19 mouse cellular contexts compared by ENCODE assay signal in the genomic region with DNA sequence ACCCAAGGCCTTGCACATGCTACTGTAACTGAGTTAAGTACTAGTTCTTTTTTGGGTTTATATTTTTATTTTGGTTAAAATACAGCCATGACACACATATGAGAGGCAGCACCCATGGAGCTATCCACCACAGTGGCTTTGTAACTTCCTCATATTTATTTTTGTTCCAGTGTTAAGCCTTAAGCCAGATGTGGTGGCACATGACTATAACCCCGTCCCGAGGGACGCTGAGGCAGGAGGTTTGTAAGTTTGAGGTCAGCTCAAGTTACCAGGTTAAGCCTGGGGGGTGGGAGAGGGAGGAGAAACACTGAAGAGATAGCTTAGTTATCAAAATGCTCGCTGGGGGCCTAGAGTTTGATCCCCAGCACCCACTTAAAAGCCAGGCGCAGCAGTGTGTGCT. TPM values are rescaled to one million over a fixed set of nuclear protein-coding genes. Genes with fewer than 3 reads are reported as not detected.
DNase-seq lines count a peak whose midpoint lies in the region; ATAC-seq and TF ChIP-seq lines count a peak whose summit lies in the region.
"Had no signal": no experiment of that assay in that cellular context is flagged by ENCODE, and none has a peak within 500 bp of the region (broad histone marks: within the 10 kb centered on the region; RNA-seq: fewer than 3 reads in every experiment).

No protein-coding gene starts in this region.

- H3K27me3 ChIP-seq in heart, adult 2 months (ENCODE audit: control insufficient read depth, insufficient read depth, low read length) = no peaks in the 10 kb centered on the region
- H3K27me3 ChIP-seq in midbrain, embryonic 13.5 days = no peaks in the 10 kb centered on the region
- H3K27me3 ChIP-seq: embryonic facial prominence, embryonic 13.5 days; neural tube, embryonic 13.5 days had no signal

- ATAC-seq in neutrophil, adult 5-6 weeks (ENCODE audit: extremely low read depth, insufficient number of reproducible peaks, low FRiP score, poor library complexity, severe bottlenecking) = peak; percentile 57
- no peak for ATAC-seq in midbrain, embryonic 13.5 days
- ATAC-seq: intestine, postnatal 0 days had no signal

- H3K4me3 ChIP-seq in heart, adult 2 months = no peak overlapping the region
- H3K4me3 ChIP-seq in brown adipose tissue, adult 24 weeks (ENCODE audit: insufficient read depth, low read depth, low read length) = no peak overlapping the region
- no peak overlapping the region for H3K4me3 ChIP-seq in midbrain, embryonic 13.5 days (replicated peaks)
- H3K4me3 ChIP-seq: embryonic facial prominence, embryonic 13.5 days; forebrain, embryonic 10.5 days; megakaryocyte, embryonic 14.5 days; neural tube, embryonic 13.5 days had no signal

- no peak for TF ChIP-seq EP300 in heart, adult 2 months (IDR thresholded peaks at IDR 0.05; ENCODE audit: insufficient read depth, low read depth, low read length)

- H3K4me2 ChIP-seq in midbrain, embryonic 13.5 days (replicated peaks) = no peak overlapping the region
- H3K4me2 ChIP-seq: embryonic facial prominence, embryonic 13.5 days; hindbrain, embryonic 14.5 days; neural tube, embryonic 13.5 days had no signal

- H3K9ac ChIP-seq in heart, adult 2 months (ENCODE audit: low read depth, low read length) = no peak overlapping the region
- no peak overlapping the region for H3K9ac ChIP-seq in midbrain, embryonic 13.5 days (replicated peaks)
- H3K9ac ChIP-seq: embryonic facial prominence, embryonic 13.5 days; hindbrain, embryonic 14.5 days; neural tube, embryonic 13.5 days had no signal

- no peaks in the 10 kb centered on the region for H3K79me2 ChIP-seq in heart, adult 2 months (replicated peaks; ENCODE audit: control insufficient read depth, insufficient read depth, low read length)

- TF ChIP-seq CTCF in heart, adult 2 months (IDR thresholded peaks at IDR 0.05) = no peak

- peaks cover 12% of the 10 kb centered on the region for H3K4me1 ChIP-seq in heart, adult 2 months (ENCODE audit: control insufficient read depth, insufficient read depth, low read length)
- H3K4me1 ChIP-seq in brown adipose tissue, adult 24 weeks (ENCODE audit: control insufficient read depth, insufficient read depth, insufficient read length, low read length) = peaks cover 11% of the 10 kb centered on the region; the same call in 1 of the 2 replicates
- H3K4me1 ChIP-seq in midbrain, embryonic 13.5 days (replicated peaks) = peaks cover 2% of the 10 kb centered on the region; the same call in 1 of the 2 replicates

- no peaks in the 10 kb centered on the region for H3K36me3 ChIP-seq in heart, adult 2 months (ENCODE audit: control insufficient read depth, insufficient read depth, low read length)
- no peaks in the 10 kb centered on the region for H3K36me3 ChIP-seq in midbrain, embryonic 13.5 days
- H3K36me3 ChIP-seq: embryonic facial prominence, embryonic 13.5 days; forebrain, embryonic 10.5 days; G1E; neural tube, embryonic 13.5 days had no signal

- peak in 1 of 2 experiments; percentile 35 for DNase-seq in heart, adult 2 months
- no peak for DNase-seq in heart, postnatal 25 days (ENCODE audit: low spot score)
- peak; percentile 93 for DNase-seq in A20 (ENCODE audit: low read depth, low spot score)
- DNase-seq in kidney, postnatal 25 days = no peak
- no peak for DNase-seq in left cerebral cortex, postnatal 4 days
- DNase-seq: cerebellum, adult 11 months; kidney, postnatal 14 days; retina, postnatal 1 day; thymus, adult 18-20 months had no signal

- peak overlapping the region; percentile 41 for H3K27ac ChIP-seq in heart, adult 2 months
- H3K27ac ChIP-seq in brown adipose tissue, adult 24 weeks (replicated peaks; ENCODE audit: low read depth, low read length) = peak overlapping the region; percentile 77
- no peak overlapping the region for H3K27ac ChIP-seq in midbrain, embryonic 13.5 days
- H3K27ac ChIP-seq: embryonic facial prominence, embryonic 13.5 days; forebrain, embryonic 10.5 days; hindbrain, embryonic 14.5 days; neural tube, embryonic 13.5 days had no signal

- intact Hi-C loops in heart, adult 2 months (cut with DNase I) = no loop called here
- intact Hi-C loops in heart, postnatal 25 days (cut with DNase I) = no loop called here
- intact Hi-C loops in left cerebral cortex, postnatal 4 days (cut with DNase I) = no loop called here

- H3K9me3 ChIP-seq in midbrain, embryonic 13.5 days = no peaks in the 10 kb centered on the region
- H3K9me3 ChIP-seq: embryonic facial prominence, embryonic 13.5 days; forebrain, embryonic 10.5 days; G1E; neural tube, embryonic 13.5 days had no signal

- no peak for TF ChIP-seq POLR2A in heart, adult 2 months (IDR thresholded peaks at IDR 0.05; ENCODE audit: insufficient read depth, low read depth, low read length)

- 64% methylated on average over 5 of the region's 5 CpGs for WGBS in heart, adult 2 months
- 85% methylated on average over 5 of the region's 5 CpGs for WGBS in midbrain, embryonic 13.5 days

RNA-seq across cellular contexts. Expression of gene Incenp, which starts 37.2 kb away (rescaled TPM):
- 1 to 10 TPM; 2.6 to 5.5 TPM for total RNA-seq in heart, adult 2 months (2021)
- 2.9 and 4.5 TPM in 2 replicates for polyA plus RNA-seq in heart, adult 2 months (2012; rRNA removed)
- 1 to 10 TPM; 6.3 to 7.4 TPM for total RNA-seq in heart, postnatal 25 days (2021)
- polyA plus RNA-seq in brown adipose tissue, adult 24 weeks (2012; ENCODE audit: insufficient read depth, insufficient read length, missing spikeins) = 2.5 and 7.4 TPM in 2 replicates
- 15.4 and 20.4 TPM in 2 replicates for total RNA-seq in neutrophil, adult 5-6 weeks (2017)
- 46.6 and 47.1 TPM in 2 replicates for polyA plus RNA-seq in midbrain, embryonic 13.5 days (2015; fragmentation: Nextera tagmentation; extraction: Ambion mirVana)
- total RNA-seq in left cerebral cortex, postnatal 4 days (2021) = 10 to 100 TPM; 27.2 to 30.8 TPM

RNA-seq across cellular contexts. Expression of gene Fth1, which starts 43.8 kb away (rescaled TPM):
- total RNA-seq in heart, adult 2 months (2021) = 1,000 to 10,000 TPM; 2,956 to 3,430 TPM
- polyA plus RNA-seq in heart, adult 2 months (2012; rRNA removed) = 2,611 and 2,797 TPM in 2 replicates
- total RNA-seq in heart, postnatal 25 days (2021) = 1,000 to 10,000 TPM; 2,502 to 2,556 TPM
- 4,010 and 5,287 TPM in 2 replicates for polyA plus RNA-seq in brown adipose tissue, adult 24 weeks (2012; ENCODE audit: insufficient read depth, insufficient read length, missing spikeins)
- 1,498 and 1,634 TPM in 2 replicates for total RNA-seq in neutrophil, adult 5-6 weeks (2017)
- polyA plus RNA-seq in midbrain, embryonic 13.5 days (2015; fragmentation: Nextera tagmentation; extraction: Ambion mirVana) = 1,344 and 1,356 TPM in 2 replicates
- total RNA-seq in left cerebral cortex, postnatal 4 days (2021) = 1,000 to 10,000 TPM; 1,213 to 1,248 TPM
